Mouse (Mus musculus): Measurements from ENCODE around the gene Hs3st6.

DNA sequence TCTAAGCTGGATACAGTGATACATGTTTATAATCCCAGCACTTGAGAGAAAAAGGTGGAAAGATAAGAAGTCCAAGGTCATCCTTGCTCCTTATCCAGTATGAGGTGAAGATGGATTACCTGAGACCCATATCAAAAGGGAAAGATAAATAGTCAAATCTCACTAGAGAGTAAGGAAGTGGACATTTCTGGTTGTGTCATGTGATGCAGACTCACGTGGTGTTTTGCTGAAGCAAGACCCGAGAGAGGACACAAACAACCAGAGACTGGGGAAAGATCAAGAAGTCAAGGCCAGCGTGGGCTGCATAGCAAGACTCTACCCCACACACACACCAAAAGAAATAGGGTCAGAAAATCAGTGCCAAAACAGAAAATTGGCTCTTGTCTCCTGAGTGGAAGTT, 44.2 kb downstream of the Hs3st6 start:
- no peak for TF ChIP-seq CTCF (IDR thresholded peaks at IDR 0.05; ENCODE audit: insufficient read depth, low read depth, low read length)
- TF ChIP-seq POLR2A (IDR thresholded peaks at IDR 0.05; ENCODE audit: insufficient read depth, low read depth, low read length): no peak
